Mouse (Mus musculus): ENCODE data around the gene Psmd11.

The Psmd11 gene

GRCm38 (mm10) chr11:80426029-80426813 lies 2.2 kb upstream of the Psmd11 start:
- in situ Hi-C loops (cut with MboI; ENCODE audit: unreplicated experiment in 2 of 2), result loop anchor here (5.0 to 25.0 kb wide), 5 partner anchors 139 to 1761 kb away; no protein-coding TSS in a partner anchor

GRCm38 (mm10) chr11:80429009-80429475 lies 627 bp downstream of the Psmd11 start:
- in situ Hi-C loops (cut with MboI; ENCODE audit: unreplicated experiment in 2 of 2), result loop anchor here (5.0 to 25.0 kb wide), 5 partner anchors 136 to 1758 kb away; no protein-coding TSS in a partner anchor

GRCm38 (mm10) chr11:80429500-80430166 lies 1.2 kb downstream of the Psmd11 start:
- in situ Hi-C loops (cut with MboI; ENCODE audit: unreplicated experiment in 2 of 2), result loop anchor here (5.0 to 25.0 kb wide), 7 partner anchors 135 to 1758 kb away; partner anchors contain the start of gene Tmem98 (in 1 of the 2)

GRCm38 (mm10) chr11:80430366-80430910 lies 2.0 kb downstream of the Psmd11 start:
- in situ Hi-C loops (cut with MboI; ENCODE audit: unreplicated experiment in 2 of 2), result loop anchor here (10.0 to 25.0 kb wide), 4 partner anchors 384 to 1757 kb away; partner anchors contain the start of gene Tmem98 (in 1 of the 2)

GRCm38 (mm10) chr11:80446916-80447315 lies 18.5 kb downstream of the Psmd11 start:
- in situ Hi-C loops (cut with MboI; ENCODE audit: unreplicated experiment in 2 of 2), result loop anchor here (25.0 kb wide), 2 partner anchors 1165 to 1740 kb away; no protein-coding TSS in a partner anchor

GRCm38 (mm10) chr11:80449859-80450258 lies 21.4 kb downstream of the Psmd11 start:
- in situ Hi-C loops (cut with MboI; ENCODE audit: unreplicated experiment in 2 of 2), result loop anchor here (25.0 kb wide), 2 partner anchors 1162 to 1737 kb away; no protein-coding TSS in a partner anchor

- in situ Hi-C loops (cut with MboI; ENCODE audit: unreplicated experiment in 2 of 2), result no loop called here
Measured at GRCm38 (mm10) chr11:80452242-80452641, 23.8 kb downstream of the Psmd11 start.

- in situ Hi-C loops (cut with MboI; ENCODE audit: unreplicated experiment in 2 of 2), result no loop called here
Measured at GRCm38 (mm10) chr11:80453198-80453597, 24.8 kb downstream of the Psmd11 start.

- in situ Hi-C loops (cut with MboI; ENCODE audit: unreplicated experiment in 2 of 2), result loop anchor here in 1 of 2 experiments (10.0 kb wide), 1 partner anchor 201 kb away; no protein-coding TSS in a partner anchor
Measured at GRCm38 (mm10) chr11:80463605-80464130, 35.3 kb downstream of the Psmd11 start.

- in situ Hi-C loops (cut with MboI; ENCODE audit: unreplicated experiment in 2 of 2), result loop anchor here in 1 of 2 experiments (10.0 kb wide), 1 partner anchor 53 kb away; no protein-coding TSS in a partner anchor
Measured at GRCm38 (mm10) chr11:80471836-80472605, 43.6 kb downstream of the Psmd11 start.

GRCm38 (mm10) chr11:80474175-80474691 lies 45.8 kb downstream of the Psmd11 start:
- in situ Hi-C loops (cut with MboI; ENCODE audit: unreplicated experiment in 2 of 2), result loop anchor here in 1 of 2 experiments (10.0 kb wide), 1 partner anchor 51 kb away; no protein-coding TSS in a partner anchor

GRCm38 (mm10) chr11:80474846-80475245 lies 46.4 kb downstream of the Psmd11 start:
- in situ Hi-C loops (cut with MboI; ENCODE audit: unreplicated experiment in 2 of 2), result loop anchor here (5.0 to 10.0 kb wide), 2 partner anchors 50 to 52 kb away; no protein-coding TSS in a partner anchor

GRCm38 (mm10) chr11:80475544-80475943 lies 47.1 kb downstream of the Psmd11 start:
- in situ Hi-C loops (cut with MboI; ENCODE audit: unreplicated experiment in 2 of 2), result loop anchor here (5.0 to 10.0 kb wide), 2 partner anchors 49 to 52 kb away; no protein-coding TSS in a partner anchor

- in situ Hi-C loops (cut with MboI; ENCODE audit: unreplicated experiment in 2 of 2), result loop anchor here (5.0 to 10.0 kb wide), 2 partner anchors 48 to 51 kb away; no protein-coding TSS in a partner anchor
Measured at GRCm38 (mm10) chr11:80476222-80477189, 48.1 kb downstream of the Psmd11 start, which contains the start of gene Cdk5r1. TSS of gene Cdk5r1 (plus strand) at chr11:80477023.

GRCm38 (mm10) chr11:80477341-80478199 lies 49.2 kb downstream of the Psmd11 start:
- in situ Hi-C loops (cut with MboI; ENCODE audit: unreplicated experiment in 2 of 2), result loop anchor here (5.0 to 10.0 kb wide), 2 partner anchors 47 to 50 kb away; no protein-coding TSS in a partner anchor

GRCm38 (mm10) chr11:80478694-80479412 lies 50.4 kb downstream of the Psmd11 start:
- in situ Hi-C loops (cut with MboI; ENCODE audit: unreplicated experiment in 2 of 2), result loop anchor here (5.0 to 10.0 kb wide), 2 partner anchors 46 to 48 kb away; no protein-coding TSS in a partner anchor
